Mouse (Mus musculus): Measurements from ENCODE around the gene Mtmr6. TPM values are rescaled to one million over a fixed set of nuclear protein-coding genes. Genes with fewer than 3 reads are reported as not detected.

Mtmr6 gene
- polyA plus RNA-seq (2012; rRNA removed), result 20.8 and 21.3 TPM in 2 replicates

DNA sequence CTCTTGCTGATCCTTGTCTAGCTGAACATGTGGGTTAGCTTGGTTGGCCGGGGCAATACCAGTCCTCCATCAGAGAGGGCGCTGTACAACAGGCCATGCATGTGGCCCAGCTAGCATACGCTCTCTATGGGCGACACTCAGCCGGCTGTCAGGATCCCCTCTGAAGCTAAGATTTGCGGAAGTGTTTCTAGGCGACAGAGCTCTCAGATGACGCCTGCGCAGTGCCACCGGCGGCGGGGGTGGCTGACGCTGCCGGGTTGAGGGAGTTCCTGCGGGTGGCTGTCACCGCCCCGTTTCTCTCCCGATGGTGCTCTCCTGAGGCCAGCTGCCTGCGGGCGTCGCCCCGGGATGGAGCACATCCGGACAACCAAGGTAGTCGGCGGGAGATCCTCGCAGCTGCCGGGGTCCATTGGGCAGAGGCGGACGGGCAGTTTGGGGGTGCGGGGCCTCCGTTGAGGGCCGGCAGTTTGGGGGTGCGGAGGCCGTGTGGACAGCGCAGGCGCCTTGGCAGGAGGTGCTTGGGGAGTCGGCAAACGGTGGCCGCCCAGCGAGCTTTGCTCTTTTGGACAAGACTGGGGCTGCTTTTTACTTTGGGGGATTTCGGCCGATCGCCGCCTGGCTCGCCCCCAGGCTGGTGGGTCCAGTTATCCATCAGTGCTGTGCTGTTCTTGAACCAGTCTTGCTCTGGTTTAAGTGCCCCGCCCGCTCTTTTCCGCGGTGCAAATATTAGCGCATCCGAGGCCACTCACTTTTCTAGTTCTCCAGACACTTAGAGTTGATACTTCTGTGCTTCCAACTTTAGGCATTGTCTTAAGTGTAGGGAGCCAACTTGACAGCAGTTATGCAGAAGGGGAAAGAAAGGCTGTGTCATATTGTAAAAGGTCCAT is at the start of gene Mtmr6:
Gene Mtmr6 (plus strand): TSS at position 239 of the 887 bp plus-strand sequence.
- under 1% methylated on average over 51 of the region's 51 CpGs for WGBS
- H3K4me3 ChIP-seq (ENCODE audit: control insufficient read depth, insufficient read depth, low read length), result peak within 1 kb of the TSS; percentile 83
- TF ChIP-seq CTCF (IDR thresholded peaks at IDR 0.05; ENCODE audit: borderline replicate concordance, control insufficient read depth, extremely low read depth, insufficient read depth, low read length, poor library complexity) (peak; percentile 87), POLR2A (IDR thresholded peaks at IDR 0.05; ENCODE audit: control insufficient read depth, extremely low read depth, insufficient read depth, low read length, poor library complexity) (peak; percentile 68)
- H3K4me1 ChIP-seq (replicated peaks; ENCODE audit: control insufficient read depth, insufficient read depth, low read length), result peaks cover 5% of the 10 kb centered on the region
- H3K36me3 ChIP-seq (ENCODE audit: control insufficient read depth, insufficient read depth, low read length), result no peaks in the 10 kb centered on the region
- peak; percentile 94 for DNase-seq
- no peak within 1 kb of the TSS for H3K27ac ChIP-seq (ENCODE audit: control insufficient read depth, insufficient read depth, low read length)
- no peaks in the 10 kb centered on the region for H3K27me3 ChIP-seq (ENCODE audit: control insufficient read depth, insufficient read depth, low read length)

DNA sequence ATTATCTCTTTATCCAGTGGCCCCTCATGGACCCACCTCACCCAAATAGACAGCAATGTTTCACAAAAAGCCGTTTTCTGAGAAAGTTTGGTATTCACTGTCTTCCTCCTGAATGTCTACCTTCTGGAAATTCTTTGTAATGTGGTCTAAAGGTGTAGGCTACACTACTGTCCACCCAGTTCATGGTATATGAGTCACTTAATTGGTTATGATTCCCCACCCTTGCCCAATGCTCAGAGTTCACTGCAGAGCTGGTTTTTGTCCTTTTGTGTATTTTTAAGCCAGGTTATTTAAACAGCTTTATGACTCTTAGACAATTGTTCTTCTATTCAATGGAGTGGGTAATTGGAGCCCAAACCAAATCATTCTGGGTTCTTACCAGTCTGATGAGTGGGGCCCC is 48.9 kb upstream of the Mtmr6 start:
- Histone ChIP-seq H3K27ac (ENCODE audit: control insufficient read depth, insufficient read depth, low read length) (no peak overlapping the region), H3K27me3 (ENCODE audit: control insufficient read depth, insufficient read depth, low read length) (no peaks in the 10 kb centered on the region), H3K4me1 (replicated peaks; ENCODE audit: control insufficient read depth, insufficient read depth, low read length) (no peaks in the 10 kb centered on the region), H3K4me3 (ENCODE audit: control insufficient read depth, insufficient read depth, low read length) (no peak overlapping the region), H3K36me3 (ENCODE audit: control insufficient read depth, insufficient read depth, low read length) (peaks cover 19% of the 10 kb centered on the region)
- no peak for DNase-seq
- TF ChIP-seq POLR2A (IDR thresholded peaks at IDR 0.05; ENCODE audit: control insufficient read depth, extremely low read depth, insufficient read depth, low read length, poor library complexity), result no peak
- TF ChIP-seq CTCF (IDR thresholded peaks at IDR 0.05; ENCODE audit: borderline replicate concordance, control insufficient read depth, extremely low read depth, insufficient read depth, low read length, poor library complexity), result no peak
- WGBS, result 93% methylated on average over 1 of the region's 1 CpGs

DNA sequence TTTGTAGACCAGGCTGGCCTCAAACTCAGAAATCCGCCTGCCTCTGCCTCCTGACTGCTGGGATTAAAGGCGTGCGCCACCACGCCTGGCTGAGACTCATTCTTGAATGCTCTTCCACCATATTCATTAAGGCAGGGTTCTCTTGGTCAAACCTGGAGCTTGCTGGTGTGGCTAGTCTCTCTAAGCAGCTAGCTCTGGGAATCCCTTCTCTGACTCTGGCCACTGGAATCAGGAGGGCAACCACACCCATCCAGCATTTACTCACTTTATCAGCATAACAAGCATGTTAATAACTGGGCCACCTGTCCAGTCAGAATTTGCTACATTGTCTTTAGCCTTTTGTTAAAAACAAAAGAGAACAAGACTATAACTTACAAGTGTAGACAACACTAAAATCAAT is 47.4 kb upstream of the Mtmr6 start:
- H3K27me3 ChIP-seq (ENCODE audit: control insufficient read depth, insufficient read depth, low read length), result no peaks in the 10 kb centered on the region
- no peak overlapping the region for H3K27ac ChIP-seq (ENCODE audit: control insufficient read depth, insufficient read depth, low read length)
- no peaks in the 10 kb centered on the region for H3K4me1 ChIP-seq (replicated peaks; ENCODE audit: control insufficient read depth, insufficient read depth, low read length)
- WGBS, result 97% methylated on average over 4 of the region's 4 CpGs
- DNase-seq, result no peak
- no peak for TF ChIP-seq POLR2A (IDR thresholded peaks at IDR 0.05; ENCODE audit: control insufficient read depth, extremely low read depth, insufficient read depth, low read length, poor library complexity)
- TF ChIP-seq CTCF (IDR thresholded peaks at IDR 0.05; ENCODE audit: borderline replicate concordance, control insufficient read depth, extremely low read depth, insufficient read depth, low read length, poor library complexity), result no peak
- H3K36me3 ChIP-seq (ENCODE audit: control insufficient read depth, insufficient read depth, low read length), result peaks cover 27% of the 10 kb centered on the region
- H3K4me3 ChIP-seq (ENCODE audit: control insufficient read depth, insufficient read depth, low read length), result no peak overlapping the region

DNA sequence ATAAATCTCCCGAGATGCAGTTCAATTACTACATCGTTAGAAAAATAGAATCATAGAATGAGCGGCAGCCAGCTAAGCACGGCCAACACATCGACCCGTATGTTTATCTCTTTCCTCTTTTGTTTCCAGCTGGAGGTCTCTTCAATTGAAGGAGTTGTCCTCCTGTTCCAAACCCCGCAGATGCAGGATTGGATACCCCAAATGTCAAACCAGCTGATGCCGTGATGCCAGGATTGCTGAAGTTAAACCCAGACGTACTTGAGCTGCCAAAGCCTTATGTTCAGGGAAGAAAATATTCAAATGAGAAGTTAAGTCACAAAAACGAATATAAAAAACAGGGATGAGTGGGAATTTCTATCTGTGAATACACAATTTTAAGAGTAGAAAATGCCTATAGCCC is 45.1 kb upstream of the Mtmr6 start:
- TF ChIP-seq CTCF (IDR thresholded peaks at IDR 0.05; ENCODE audit: borderline replicate concordance, control insufficient read depth, extremely low read depth, insufficient read depth, low read length, poor library complexity) (no peak), POLR2A (IDR thresholded peaks at IDR 0.05; ENCODE audit: control insufficient read depth, extremely low read depth, insufficient read depth, low read length, poor library complexity) (no peak)
- H3K4me1 ChIP-seq (replicated peaks; ENCODE audit: control insufficient read depth, insufficient read depth, low read length), result no peaks in the 10 kb centered on the region
- no peak for DNase-seq
- no peak overlapping the region for H3K27ac ChIP-seq (ENCODE audit: control insufficient read depth, insufficient read depth, low read length)
- H3K36me3 ChIP-seq (ENCODE audit: control insufficient read depth, insufficient read depth, low read length), result peaks cover 32% of the 10 kb centered on the region
- no peak overlapping the region for H3K4me3 ChIP-seq (ENCODE audit: control insufficient read depth, insufficient read depth, low read length)
- WGBS, result 97% methylated on average over 10 of the region's 10 CpGs
- no peaks in the 10 kb centered on the region for H3K27me3 ChIP-seq (ENCODE audit: control insufficient read depth, insufficient read depth, low read length)

DNA sequence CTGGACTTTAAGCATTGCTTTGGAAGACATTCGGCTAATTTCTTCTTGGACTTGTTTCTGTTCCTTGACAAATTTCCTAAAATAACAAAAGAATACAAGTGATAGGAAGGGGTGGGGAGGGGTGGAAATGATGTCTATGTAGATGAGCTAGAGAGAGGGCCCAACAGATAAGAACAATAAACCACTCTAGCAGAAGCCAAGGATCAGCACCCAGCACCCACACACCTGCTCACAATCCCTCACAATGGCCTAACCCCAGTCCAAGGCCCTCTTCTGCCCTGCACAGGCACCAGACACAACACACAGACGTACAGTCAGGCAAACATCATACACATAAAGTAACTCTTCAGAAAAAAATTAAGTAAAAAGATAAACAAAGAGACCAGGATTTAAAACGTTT is 26.5 kb upstream of the Mtmr6 start:
- H3K4me3 ChIP-seq (ENCODE audit: control insufficient read depth, insufficient read depth, low read length), result no peak overlapping the region
- H3K36me3 ChIP-seq (ENCODE audit: control insufficient read depth, insufficient read depth, low read length), result peaks cover 47% of the 10 kb centered on the region
- TF ChIP-seq CTCF (IDR thresholded peaks at IDR 0.05; ENCODE audit: borderline replicate concordance, control insufficient read depth, extremely low read depth, insufficient read depth, low read length, poor library complexity) (no peak), POLR2A (IDR thresholded peaks at IDR 0.05; ENCODE audit: control insufficient read depth, extremely low read depth, insufficient read depth, low read length, poor library complexity) (no peak)
- H3K27ac ChIP-seq (ENCODE audit: control insufficient read depth, insufficient read depth, low read length), result no peak overlapping the region
- no peaks in the 10 kb centered on the region for H3K27me3 ChIP-seq (ENCODE audit: control insufficient read depth, insufficient read depth, low read length)
- WGBS, result 91% methylated on average over 3 of the region's 3 CpGs
- no peak for DNase-seq
- no peaks in the 10 kb centered on the region for H3K4me1 ChIP-seq (replicated peaks; ENCODE audit: control insufficient read depth, insufficient read depth, low read length)

DNA sequence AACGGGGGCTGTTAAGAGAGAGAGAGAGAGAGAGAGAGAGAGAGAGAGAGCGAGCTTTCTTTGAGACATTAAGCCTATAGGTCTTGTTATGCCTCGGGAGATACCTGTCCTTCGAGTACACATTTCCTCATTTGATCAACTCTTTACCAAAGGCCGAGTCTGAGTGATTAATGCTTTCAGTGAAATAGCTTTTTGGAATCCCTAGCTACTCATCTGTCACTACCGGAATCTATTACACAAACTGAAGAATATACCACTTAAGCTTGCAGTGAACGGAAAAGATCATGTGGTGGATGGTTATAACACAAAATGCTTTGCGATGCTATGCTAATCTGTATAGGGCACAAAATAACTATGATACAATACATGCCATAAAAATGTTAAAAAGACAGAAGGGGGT is 14.7 kb upstream of the Mtmr6 start:
- DNase-seq, result no peak
- no peak overlapping the region for H3K27ac ChIP-seq (ENCODE audit: control insufficient read depth, insufficient read depth, low read length)
- no peaks in the 10 kb centered on the region for H3K27me3 ChIP-seq (ENCODE audit: control insufficient read depth, insufficient read depth, low read length)
- no peak overlapping the region for H3K4me3 ChIP-seq (ENCODE audit: control insufficient read depth, insufficient read depth, low read length)
- TF ChIP-seq POLR2A (IDR thresholded peaks at IDR 0.05; ENCODE audit: control insufficient read depth, extremely low read depth, insufficient read depth, low read length, poor library complexity) (no peak), CTCF (IDR thresholded peaks at IDR 0.05; ENCODE audit: borderline replicate concordance, control insufficient read depth, extremely low read depth, insufficient read depth, low read length, poor library complexity) (no peak)
- no peaks in the 10 kb centered on the region for H3K36me3 ChIP-seq (ENCODE audit: control insufficient read depth, insufficient read depth, low read length)
- 5% methylated on average over 8 of the region's 8 CpGs for WGBS
- H3K4me1 ChIP-seq (replicated peaks; ENCODE audit: control insufficient read depth, insufficient read depth, low read length), result peaks cover 14% of the 10 kb centered on the region
